Mouse (Mus musculus) heart, embryonic 15.5 days (tissue): ENCODE data around the gene Zcchc3. TPM values are rescaled to one million over a fixed set of nuclear protein-coding genes. Genes with fewer than 3 reads are reported as not detected.
A peak's percentile ranks its signal among the peaks of the same experiment; 100 is the strongest.

Experiments
- ATAC-seq: fragments of 200-750 bp; cut with Nextera tagmentation; replicated peaks from 2 replicates; pipeline ENCODE4 v1.8.0; 2017; ENCODE audit warnings: low read depth, moderate TSS enrichment; ENCODE audit not compliant: insufficient number of reproducible peaks, insufficient read depth, low FRiP score
- H3K27ac ChIP-seq: fragments of 300-500 bp; sonication (generic); 2 replicates; pipeline ENCODE4 v1.5.1; 2015; ENCODE audit warnings: mild to moderate bottlenecking, inconsistent platforms
- H3K27me3 ChIP-seq: fragments of 300-500 bp; sonication (generic); 2 replicates; pipeline ENCODE4 v1.6.1; 2015; ENCODE audit warnings: inconsistent platforms
- H3K36me3 ChIP-seq: fragments of 300-500 bp; sonication (generic); 2 replicates; pipeline ENCODE4 v1.6.1; 2015; ENCODE audit warnings: mild to moderate bottlenecking, inconsistent platforms
- H3K4me1 ChIP-seq: fragments of 300-500 bp; sonication (generic); replicated peaks from 2 replicates; pipeline ENCODE4 v1.6.1; 2015; ENCODE audit warnings: inconsistent platforms
- H3K4me2 ChIP-seq: fragments of 300-500 bp; sonication (generic); 2 replicates; pipeline ENCODE4 v1.6.1; 2015; ENCODE audit warnings: inconsistent platforms, mild to moderate bottlenecking, moderate library complexity
- H3K4me3 ChIP-seq: fragments of 300-500 bp; sonication (generic); 2 replicates; pipeline ENCODE4 v1.5.1; 2015; ENCODE audit warnings: mild to moderate bottlenecking, inconsistent platforms
- H3K9ac ChIP-seq: fragments of 300-500 bp; sonication (generic); 2 replicates; pipeline ENCODE4 v1.6.1; 2015; ENCODE audit warnings: mild to moderate bottlenecking, inconsistent platforms
- H3K9me3 ChIP-seq: fragments of 300-500 bp; sonication (generic); replicated peaks from 2 replicates; pipeline ENCODE4 v1.6.1; 2016; ENCODE audit warnings: inconsistent platforms
- WGBS: fragments of 180-500 bp; shearing (Covaris S2); methylation state at CpG from one replicate; pipeline ENCODE4 v1.1.7; 2015; ENCODE audit warnings: mixed read lengths; 5-methylcytosine and 5-hydroxymethylcytosine counted together
- polyA plus RNA-seq: library from polyadenylated mRNA; unstranded; fragments of >200 nt; fragmentation: Nextera tagmentation; extraction: Ambion mirVana; gene quantifications from 2 replicates; pipeline ENCODE4 v1.2.1, GENCODE M21; 2015

The Zcchc3 gene
- polyA plus RNA-seq, result 30.8 and 31.7 TPM in 2 replicates

GRCm38 (mm10) chr2:152414591-152415165 is at the start of gene Zcchc3:
Zcchc3 (minus strand) TSS chr2:152415027.
- Histone ChIP-seq H3K9me3 (no peaks in the 10 kb centered on the region), H3K27ac (peak within 1 kb of the TSS; percentile 98), H3K36me3 (no peaks in the 10 kb centered on the region), H3K4me2 (peak within 1 kb of the TSS; percentile 70), H3K4me1 (peaks cover 36% of the 10 kb centered on the region), H3K4me3 (peak within 1 kb of the TSS; percentile 80), H3K27me3 (no peaks in the 10 kb centered on the region), H3K9ac (peak within 1 kb of the TSS; percentile 92)
- WGBS, result under 1% methylated on average over 65 of the region's 65 CpGs
- ATAC-seq, result peak; percentile 83

- Histone ChIP-seq H3K4me3 (no peak overlapping the region), H3K9me3 (no peaks in the 10 kb centered on the region), H3K4me1 (no peaks in the 10 kb centered on the region; the same call in 1 of the 2 replicates), H3K36me3 (no peaks in the 10 kb centered on the region), H3K27ac (no peak overlapping the region), H3K27me3 (no peaks in the 10 kb centered on the region), H3K4me2 (no peak overlapping the region), H3K9ac (no peak overlapping the region)
- 41% methylated on average over 13 of the region's 13 CpGs for WGBS
- no peak for ATAC-seq
These were observed 44.4 kb upstream of the Zcchc3 start for GRCm38 (mm10) chr2:152459241-152459640.

- no peaks in the 10 kb centered on the region for H3K36me3 ChIP-seq
- H3K9ac ChIP-seq, result no peak overlapping the region
- no peaks in the 10 kb centered on the region for H3K9me3 ChIP-seq
- no peak overlapping the region for H3K27ac ChIP-seq
- H3K4me2 ChIP-seq, result no peak overlapping the region
- no peak for ATAC-seq
- H3K27me3 ChIP-seq, result no peaks in the 10 kb centered on the region
- peaks cover 14% of the 10 kb centered on the region for H3K4me1 ChIP-seq
- 70% methylated on average over 4 of the region's 4 CpGs for WGBS
- no peak overlapping the region for H3K4me3 ChIP-seq
These were observed 37.4 kb upstream of the Zcchc3 start for GRCm38 (mm10) chr2:152452101-152452781.

- Histone ChIP-seq H3K4me2 (no peak overlapping the region), H3K36me3 (no peaks in the 10 kb centered on the region), H3K27me3 (no peaks in the 10 kb centered on the region), H3K4me3 (no peak overlapping the region), H3K27ac (no peak overlapping the region), H3K9ac (no peak overlapping the region), H3K9me3 (no peaks in the 10 kb centered on the region), H3K4me1 (peaks cover 19% of the 10 kb centered on the region)
- no peak for ATAC-seq
- WGBS, result 5% methylated on average over 5 of the region's 5 CpGs
These were observed 35.4 kb upstream of the Zcchc3 start for GRCm38 (mm10) chr2:152450241-152450640.

GRCm38 (mm10) chr2:152447461-152447860 is 32.6 kb upstream of the Zcchc3 start:
- no peaks in the 10 kb centered on the region for H3K27me3 ChIP-seq
- WGBS, result 14% methylated on average over 5 of the region's 5 CpGs
- no peak overlapping the region for H3K4me2 ChIP-seq
- H3K27ac ChIP-seq, result no peak overlapping the region
- H3K4me3 ChIP-seq, result no peak overlapping the region
- H3K9ac ChIP-seq, result no peak overlapping the region
- ATAC-seq, result no peak
- no peaks in the 10 kb centered on the region for H3K9me3 ChIP-seq
- H3K4me1 ChIP-seq, result peaks cover 17% of the 10 kb centered on the region
- no peaks in the 10 kb centered on the region for H3K36me3 ChIP-seq

- no peaks in the 10 kb centered on the region for H3K9me3 ChIP-seq
- peaks cover 17% of the 10 kb centered on the region for H3K4me1 ChIP-seq
- ATAC-seq, result no peak
- no peak overlapping the region for H3K4me3 ChIP-seq
- H3K27me3 ChIP-seq, result no peaks in the 10 kb centered on the region
- H3K36me3 ChIP-seq, result no peaks in the 10 kb centered on the region
- H3K27ac ChIP-seq, result no peak overlapping the region
- no peak overlapping the region for H3K4me2 ChIP-seq
- H3K9ac ChIP-seq, result no peak overlapping the region
- 36% methylated on average over 2 of the region's 2 CpGs for WGBS
These were observed 31.8 kb upstream of the Zcchc3 start for GRCm38 (mm10) chr2:152446642-152447041.

- H3K4me1 ChIP-seq, result peaks cover 17% of the 10 kb centered on the region
- 74% methylated on average over 8 of the region's 8 CpGs for WGBS
- H3K4me3 ChIP-seq, result no peak overlapping the region
These were observed 28.5 kb upstream of the Zcchc3 start for GRCm38 (mm10) chr2:152443281-152443680.

GRCm38 (mm10) chr2:152442322-152442721 is 27.5 kb upstream of the Zcchc3 start:
- WGBS, result 81% methylated on average over 4 of the region's 4 CpGs
- Histone ChIP-seq H3K4me1 (peaks cover 15% of the 10 kb centered on the region), H3K4me2 (no peak overlapping the region), H3K27me3 (no peaks in the 10 kb centered on the region), H3K4me3 (no peak overlapping the region), H3K36me3 (no peaks in the 10 kb centered on the region), H3K9ac (no peak overlapping the region), H3K27ac (no peak overlapping the region), H3K9me3 (no peaks in the 10 kb centered on the region)
- ATAC-seq, result no peak

More at GRCm38 (mm10) chr2:152443281-152443680, 28.5 kb upstream of the Zcchc3 start:
- no peak overlapping the region for H3K4me2 ChIP-seq
- no peak overlapping the region for H3K9ac ChIP-seq
- H3K9me3 ChIP-seq, result no peaks in the 10 kb centered on the region
- no peak overlapping the region for H3K27ac ChIP-seq
- no peaks in the 10 kb centered on the region for H3K27me3 ChIP-seq
- ATAC-seq, result no peak
- no peaks in the 10 kb centered on the region for H3K36me3 ChIP-seq

- Histone ChIP-seq H3K9me3 (no peaks in the 10 kb centered on the region), H3K36me3 (no peaks in the 10 kb centered on the region), H3K27me3 (no peaks in the 10 kb centered on the region), H3K27ac (no peak overlapping the region), H3K4me1 (peaks cover 26% of the 10 kb centered on the region), H3K9ac (no peak overlapping the region), H3K4me3 (no peak overlapping the region), H3K4me2 (no peak overlapping the region)
- ATAC-seq, result no peak
- WGBS, result 86% methylated on average over 2 of the region's 2 CpGs
These were observed 25.0 kb upstream of the Zcchc3 start for GRCm38 (mm10) chr2:152439833-152440232.

GRCm38 (mm10) chr2:152438963-152439362 is 24.1 kb upstream of the Zcchc3 start:
- H3K27ac ChIP-seq, result no peak overlapping the region
- H3K27me3 ChIP-seq, result no peaks in the 10 kb centered on the region
- WGBS, result 56% methylated on average over 1 of the region's 1 CpGs
- H3K4me3 ChIP-seq, result no peak overlapping the region
- H3K4me2 ChIP-seq, result no peak overlapping the region
- ATAC-seq, result no peak
- no peak overlapping the region for H3K9ac ChIP-seq
- peaks cover 25% of the 10 kb centered on the region for H3K4me1 ChIP-seq
- H3K36me3 ChIP-seq, result no peaks in the 10 kb centered on the region
- no peaks in the 10 kb centered on the region for H3K9me3 ChIP-seq

- H3K27me3 ChIP-seq, result no peaks in the 10 kb centered on the region
- 3% methylated on average over 22 of the region's 23 CpGs for WGBS
- no peaks in the 10 kb centered on the region for H3K9me3 ChIP-seq
- peaks cover 25% of the 10 kb centered on the region for H3K4me1 ChIP-seq
- H3K27ac ChIP-seq, result peak overlapping the region; percentile 93
- peak overlapping the region; percentile 34 for H3K4me3 ChIP-seq
- H3K9ac ChIP-seq, result peak overlapping the region; percentile 61
- ATAC-seq, result peak; percentile 58
- peak overlapping the region; percentile 70 for H3K4me2 ChIP-seq
- H3K36me3 ChIP-seq, result no peaks in the 10 kb centered on the region
These were observed 22.4 kb upstream of the Zcchc3 start for GRCm38 (mm10) chr2:152436983-152437860.
